Mouse (Mus musculus): ENCODE measurements around the gene Wdr82. TPM values are rescaled to one million over a fixed set of nuclear protein-coding genes. Genes with fewer than 3 reads are reported as not detected.

The Wdr82 gene
- polyA plus RNA-seq, 1 experiment from 2014 or later, result 16.9 TPM

- no peak for TF ChIP-seq CTCF (IDR thresholded peaks at IDR 0.05; ENCODE audit: low read depth)
- H3K27ac ChIP-seq, result no peak overlapping the region
- H3K36me3 ChIP-seq (ENCODE audit: insufficient read depth, low read length), result peaks cover 17% of the 10 kb centered on the region
- 43% methylated on average over 3 of the region's 3 CpGs for WGBS
- H3K9me3 ChIP-seq (replicated peaks; ENCODE audit: low read length), result no peaks in the 10 kb centered on the region
- peaks cover 18% of the 10 kb centered on the region; the same call in 1 of the 2 replicates for H3K4me1 ChIP-seq (replicated peaks; ENCODE audit: insufficient read depth, low read length)
- no peak overlapping the region for H3K9ac ChIP-seq (ENCODE audit: low read depth, low read length)
- DNase-seq (ENCODE audit: low spot score), result peak; percentile 41
- H3K27me3 ChIP-seq (ENCODE audit: insufficient read depth, low read length), result no peaks in the 10 kb centered on the region
- H3K4me2 ChIP-seq (ENCODE audit: low read length), result 0 out of 2 replicates have a peak overlapping the region, but pooled peaks have one; percentile 4
- no peak for ATAC-seq (replicated peaks; ENCODE audit: low FRiP score, low read depth)
- no peak overlapping the region for H3K4me3 ChIP-seq (replicated peaks; ENCODE audit: low read depth, low read length)
Observed at GRCm38 (mm10) chr9:106175552-106176200, 4.9 kb downstream of the Wdr82 start.

- Histone ChIP-seq H3K4me2 (ENCODE audit: low read length) (no peak overlapping the region), H3K4me1 (replicated peaks; ENCODE audit: insufficient read depth, low read length) (peaks cover 18% of the 10 kb centered on the region; the same call in 1 of the 2 replicates), H3K9me3 (replicated peaks; ENCODE audit: low read length) (no peaks in the 10 kb centered on the region), H3K27ac (no peak overlapping the region), H3K4me3 (replicated peaks; ENCODE audit: low read depth, low read length) (no peak overlapping the region), H3K9ac (ENCODE audit: low read depth, low read length) (no peak overlapping the region), H3K36me3 (ENCODE audit: insufficient read depth, low read length) (peaks cover 27% of the 10 kb centered on the region), H3K27me3 (ENCODE audit: insufficient read depth, low read length) (no peaks in the 10 kb centered on the region)
- ATAC-seq (replicated peaks; ENCODE audit: low FRiP score, low read depth), result no peak
- TF ChIP-seq CTCF (IDR thresholded peaks at IDR 0.05; ENCODE audit: low read depth), result no peak
- no peak for DNase-seq (ENCODE audit: low spot score)
- 59% methylated on average over 5 of the region's 5 CpGs for WGBS
Observed at GRCm38 (mm10) chr9:106176769-106177168, 6.0 kb downstream of the Wdr82 start.

- H3K4me1 ChIP-seq (replicated peaks; ENCODE audit: insufficient read depth, low read length), result peaks cover 18% of the 10 kb centered on the region; the same call in 1 of the 2 replicates
- H3K4me3 ChIP-seq (replicated peaks; ENCODE audit: low read depth, low read length), result no peak overlapping the region
- no peak overlapping the region for H3K9ac ChIP-seq (ENCODE audit: low read depth, low read length)
- H3K9me3 ChIP-seq (replicated peaks; ENCODE audit: low read length), result no peaks in the 10 kb centered on the region
- H3K36me3 ChIP-seq (ENCODE audit: insufficient read depth, low read length), result peaks cover 34% of the 10 kb centered on the region
- no peak overlapping the region for H3K27ac ChIP-seq
- H3K27me3 ChIP-seq (ENCODE audit: insufficient read depth, low read length), result no peaks in the 10 kb centered on the region
- 78% methylated on average over 6 of the region's 6 CpGs for WGBS
- TF ChIP-seq CTCF (IDR thresholded peaks at IDR 0.05; ENCODE audit: low read depth), result no peak
- no peak overlapping the region for H3K4me2 ChIP-seq (ENCODE audit: low read length)
- ATAC-seq (replicated peaks; ENCODE audit: low FRiP score, low read depth), result no peak
- DNase-seq (ENCODE audit: low spot score), result no peak
Observed at GRCm38 (mm10) chr9:106177799-106178198, 7.1 kb downstream of the Wdr82 start.

GRCm38 (mm10) chr9:106179454-106179853 is 8.7 kb downstream of the Wdr82 start:
- H3K27ac ChIP-seq, result no peak overlapping the region
- no peak for TF ChIP-seq CTCF (IDR thresholded peaks at IDR 0.05; ENCODE audit: low read depth)
- H3K4me2 ChIP-seq (ENCODE audit: low read length), result no peak overlapping the region
- ATAC-seq (replicated peaks; ENCODE audit: low FRiP score, low read depth), result no peak
- 80% methylated on average over 2 of the region's 2 CpGs for WGBS
- peaks cover 50% of the 10 kb centered on the region for H3K36me3 ChIP-seq (ENCODE audit: insufficient read depth, low read length)
- no peak overlapping the region for H3K4me3 ChIP-seq (replicated peaks; ENCODE audit: low read depth, low read length)
- H3K9ac ChIP-seq (ENCODE audit: low read depth, low read length), result no peak overlapping the region
- no peaks in the 10 kb centered on the region for H3K9me3 ChIP-seq (replicated peaks; ENCODE audit: low read length)
- H3K27me3 ChIP-seq (ENCODE audit: insufficient read depth, low read length), result no peaks in the 10 kb centered on the region
- H3K4me1 ChIP-seq (replicated peaks; ENCODE audit: insufficient read depth, low read length), result 0 out of 2 replicates have a peak, but pooled peaks cover 5% of the 10 kb centered on the region
- DNase-seq (ENCODE audit: low spot score), result no peak

GRCm38 (mm10) chr9:106179964-106180363 is 9.2 kb downstream of the Wdr82 start:
- H3K9me3 ChIP-seq (replicated peaks; ENCODE audit: low read length), result no peaks in the 10 kb centered on the region
- H3K4me2 ChIP-seq (ENCODE audit: low read length), result no peak overlapping the region
- WGBS, result 89% methylated on average over 3 of the region's 3 CpGs
- ATAC-seq (replicated peaks; ENCODE audit: low FRiP score, low read depth) (no peak), DNase-seq (ENCODE audit: low spot score) (no peak)
- H3K9ac ChIP-seq (ENCODE audit: low read depth, low read length), result no peak overlapping the region
- 0 out of 2 replicates have a peak, but pooled peaks cover 5% of the 10 kb centered on the region for H3K4me1 ChIP-seq (replicated peaks; ENCODE audit: insufficient read depth, low read length)
- H3K27ac ChIP-seq, result no peak overlapping the region
- H3K27me3 ChIP-seq (ENCODE audit: insufficient read depth, low read length), result no peaks in the 10 kb centered on the region
- H3K36me3 ChIP-seq (ENCODE audit: insufficient read depth, low read length), result peaks cover 54% of the 10 kb centered on the region
- no peak for TF ChIP-seq CTCF (IDR thresholded peaks at IDR 0.05; ENCODE audit: low read depth)
- no peak overlapping the region for H3K4me3 ChIP-seq (replicated peaks; ENCODE audit: low read depth, low read length)

- Histone ChIP-seq H3K9ac (ENCODE audit: low read depth, low read length) (no peak overlapping the region), H3K4me2 (ENCODE audit: low read length) (no peak overlapping the region), H3K27ac (no peak overlapping the region), H3K36me3 (ENCODE audit: insufficient read depth, low read length) (peaks cover 74% of the 10 kb centered on the region), H3K27me3 (ENCODE audit: insufficient read depth, low read length) (no peaks in the 10 kb centered on the region), H3K4me3 (replicated peaks; ENCODE audit: low read depth, low read length) (no peak overlapping the region), H3K4me1 (replicated peaks; ENCODE audit: insufficient read depth, low read length) (no peaks in the 10 kb centered on the region), H3K9me3 (replicated peaks; ENCODE audit: low read length) (no peaks in the 10 kb centered on the region)
- TF ChIP-seq CTCF (IDR thresholded peaks at IDR 0.05; ENCODE audit: low read depth), result no peak
- 89% methylated on average over 4 of the region's 4 CpGs for WGBS
- no peak for ATAC-seq (replicated peaks; ENCODE audit: low FRiP score, low read depth)
- no peak for DNase-seq (ENCODE audit: low spot score)
Observed at GRCm38 (mm10) chr9:106182146-106182545, 11.4 kb downstream of the Wdr82 start.
